Mouse (Mus musculus): ENCODE results near the gene Atp11a.

Gene Atp11a

DNA sequence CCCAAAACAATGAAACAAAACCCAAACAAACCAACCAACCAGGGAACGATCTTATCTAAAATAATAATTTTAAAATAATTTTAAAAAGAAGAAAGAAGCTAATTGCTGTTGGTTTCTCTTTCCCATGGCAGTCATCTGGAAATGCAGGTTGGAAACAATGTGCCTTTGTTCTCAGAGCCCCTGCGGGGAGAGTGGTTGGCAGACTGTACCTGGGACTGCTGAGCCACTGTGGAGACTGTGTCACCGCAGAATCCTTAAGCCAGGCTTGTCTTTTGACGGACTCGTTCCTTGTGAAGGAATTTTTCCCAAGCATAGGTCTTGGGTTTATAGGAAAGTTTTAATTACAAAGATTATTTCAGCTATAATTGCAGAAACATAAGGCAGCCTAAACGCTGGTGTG lies 59.6 kb downstream of the Atp11a start:
- no peak for DNase-seq (ENCODE audit: low spot score in 2 of 2)

DNA sequence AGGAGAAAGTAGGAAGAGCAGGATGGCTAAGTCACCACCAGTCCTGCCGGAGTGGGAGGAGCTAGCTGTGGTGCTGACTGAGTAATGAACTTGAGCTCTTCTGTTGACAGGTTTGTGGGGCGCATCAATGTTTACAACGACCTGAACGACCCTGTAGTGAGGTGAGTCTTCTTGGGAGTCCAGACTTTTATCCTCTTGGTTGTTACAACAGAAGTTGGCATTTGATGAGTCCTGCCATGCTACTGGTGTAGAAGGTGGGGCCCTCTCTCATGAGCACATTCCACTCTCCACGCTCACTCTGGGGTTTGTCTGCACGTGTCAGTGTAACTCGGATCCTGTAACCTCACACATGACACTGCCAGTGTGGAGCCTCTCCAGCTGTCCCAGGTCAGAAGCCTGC lies 66.1 kb downstream of the Atp11a start:
- DNase-seq (ENCODE audit: low spot score in 2 of 2) = no peak

DNA sequence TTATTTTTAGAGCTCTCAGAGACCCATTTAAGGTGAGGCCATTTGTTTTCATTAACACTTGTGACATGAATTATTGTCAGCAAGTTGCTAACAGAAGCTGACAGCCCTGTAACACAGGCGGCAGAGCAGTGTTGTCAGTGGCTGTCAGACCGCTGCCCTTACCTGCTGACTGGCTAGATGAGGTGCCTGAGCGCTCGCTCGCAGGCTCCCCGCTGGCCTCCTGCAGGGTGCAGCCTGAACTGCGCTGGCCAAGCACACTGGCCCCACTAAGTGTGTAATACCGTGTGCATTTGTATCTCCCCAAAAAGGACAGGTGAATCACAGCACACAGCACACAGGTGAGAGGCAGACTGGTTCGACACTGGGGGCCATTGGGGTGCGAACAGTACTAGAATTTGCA lies 67.7 kb downstream of the Atp11a start:
- no peak for DNase-seq (ENCODE audit: low spot score in 2 of 2)

DNA sequence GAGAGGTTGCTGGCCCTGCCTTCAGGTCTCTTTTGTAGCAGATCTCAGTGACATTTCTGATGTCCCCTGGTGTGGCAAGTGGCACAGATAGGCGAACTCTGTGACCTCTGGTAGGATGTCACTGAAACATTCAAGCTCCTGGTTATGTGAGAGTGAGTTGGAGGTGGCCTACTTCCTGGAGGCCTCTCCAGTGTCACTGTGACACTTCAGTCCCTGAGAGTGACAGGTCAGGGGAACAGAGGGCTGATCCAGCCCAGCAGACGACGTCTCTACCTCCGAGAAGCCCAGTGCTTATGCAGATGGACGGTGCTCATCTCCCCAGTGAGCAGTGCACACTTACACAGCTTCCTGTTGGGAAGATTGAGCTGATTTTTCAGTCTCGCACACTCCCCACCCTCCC lies 68.4 kb downstream of the Atp11a start:
- no peak for DNase-seq (ENCODE audit: low spot score in 2 of 2)

DNA sequence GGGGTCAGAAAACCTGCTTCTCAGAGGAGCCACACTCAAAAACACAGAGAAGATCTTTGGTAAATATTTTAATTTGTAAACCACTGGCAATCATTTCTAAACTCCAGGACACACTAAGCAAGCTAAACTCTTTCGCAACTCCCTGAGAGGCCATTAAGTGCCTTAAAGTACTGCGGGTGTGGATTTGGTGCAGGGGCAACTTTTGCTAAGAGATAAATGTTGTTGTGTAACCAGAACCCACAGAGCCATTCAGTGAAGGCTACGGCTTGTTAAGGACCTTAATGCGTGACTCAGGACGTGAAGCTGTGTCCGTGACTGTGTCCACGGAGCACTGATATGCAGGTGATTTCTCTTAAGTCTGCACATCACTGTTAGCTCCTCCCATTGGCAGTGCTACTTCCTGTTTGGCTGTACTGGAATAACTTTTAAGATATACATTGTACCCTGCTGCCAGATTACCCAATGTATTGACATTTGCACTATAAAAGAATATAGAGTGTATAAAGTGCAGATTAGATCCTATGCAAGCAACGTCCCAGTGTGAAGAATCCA lies 68.9 kb downstream of the Atp11a start:
- no peak for DNase-seq (ENCODE audit: low spot score in 2 of 2)

DNA sequence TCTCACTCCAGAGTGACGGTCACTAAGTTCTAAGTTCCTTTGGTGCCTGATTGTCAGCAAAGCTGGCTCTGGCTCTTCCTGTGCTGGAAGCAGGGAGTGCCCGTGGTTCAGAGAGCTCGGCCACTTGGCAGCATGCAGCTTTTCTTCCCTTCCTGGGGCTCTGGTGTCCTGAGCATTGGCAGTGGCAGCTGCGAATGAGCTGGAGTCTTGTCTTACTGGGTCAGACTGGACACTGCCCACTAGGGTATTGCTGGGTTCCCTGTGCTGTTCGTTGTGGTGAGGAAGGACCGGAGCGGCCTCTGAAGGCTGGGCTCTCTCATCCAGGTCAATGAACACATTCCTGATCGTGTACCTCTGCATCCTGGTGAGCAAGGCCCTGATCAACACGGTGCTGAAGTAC lies 70.3 kb downstream of the Atp11a start:
- DNase-seq (ENCODE audit: low spot score in 2 of 2) = no peak

DNA sequence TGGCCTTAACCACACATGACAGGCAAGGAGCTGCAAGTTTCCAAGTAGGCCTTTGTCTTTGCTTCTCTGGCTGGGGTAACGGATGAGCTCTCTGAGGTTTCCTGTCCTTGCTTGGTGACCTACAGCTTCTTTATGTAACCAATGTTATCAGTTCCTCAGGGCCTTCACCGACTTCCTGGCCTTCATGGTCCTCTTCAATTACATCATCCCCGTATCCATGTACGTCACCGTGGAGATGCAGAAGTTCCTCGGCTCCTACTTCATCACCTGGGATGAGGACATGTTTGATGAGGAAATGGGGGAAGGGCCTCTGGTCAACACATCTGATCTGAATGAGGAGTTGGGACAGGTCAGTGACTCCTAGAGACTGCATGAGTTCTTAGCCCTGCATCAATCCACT lies 71.5 kb downstream of the Atp11a start:
- DNase-seq (ENCODE audit: low spot score in 2 of 2) = no peak

- no peak for DNase-seq (ENCODE audit: low spot score in 2 of 2)
These were observed 72.6 kb downstream of the Atp11a start for GRCm38 (mm10) chr8:12829381-12829780.

GRCm38 (mm10) chr8:12831659-12832589 lies 75.1 kb downstream of the Atp11a start:
- DNase-seq (ENCODE audit: low spot score in 2 of 2) = no peak

DNA sequence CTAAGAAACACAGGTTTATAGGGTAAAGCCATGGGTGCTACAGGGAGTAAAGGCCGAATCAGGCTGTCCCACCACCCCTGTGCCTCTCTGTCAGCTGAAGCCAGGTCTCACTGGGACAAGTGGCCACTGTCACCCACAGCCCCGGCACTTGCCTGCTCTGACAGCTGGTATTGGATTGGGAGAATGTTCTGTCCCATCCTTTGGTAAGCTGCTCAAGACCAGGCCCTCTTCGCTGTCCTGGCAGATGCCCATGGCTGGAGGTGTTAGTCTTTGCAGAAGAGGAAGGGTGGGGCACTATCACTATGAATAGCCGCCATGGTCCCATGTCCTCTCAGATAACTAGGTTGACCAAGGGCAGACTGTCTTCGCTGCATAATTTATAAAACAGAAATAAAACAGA lies 76.8 kb downstream of the Atp11a start:
- no peak for DNase-seq (ENCODE audit: low spot score in 2 of 2)

GRCm38 (mm10) chr8:12840834-12841233 lies 84.0 kb downstream of the Atp11a start:
- no peak for DNase-seq (ENCODE audit: low spot score in 2 of 2)

- no peak for DNase-seq (ENCODE audit: low spot score in 2 of 2)
These were observed 85.7 kb downstream of the Atp11a start for GRCm38 (mm10) chr8:12842342-12842995.

GRCm38 (mm10) chr8:12844347-12844950 lies 87.6 kb downstream of the Atp11a start:
- no peak for DNase-seq (ENCODE audit: low spot score in 2 of 2)

- DNase-seq (ENCODE audit: low spot score in 2 of 2) = no peak
These were observed 89.6 kb downstream of the Atp11a start for GRCm38 (mm10) chr8:12846447-12846846.

- DNase-seq (ENCODE audit: low spot score in 2 of 2) = no peak
These were observed 94.4 kb downstream of the Atp11a start for GRCm38 (mm10) chr8:12851241-12851640.

GRCm38 (mm10) chr8:12856038-12856437 lies 99.2 kb downstream of the Atp11a start:
- no peak for DNase-seq (ENCODE audit: low spot score in 2 of 2)

DNA sequence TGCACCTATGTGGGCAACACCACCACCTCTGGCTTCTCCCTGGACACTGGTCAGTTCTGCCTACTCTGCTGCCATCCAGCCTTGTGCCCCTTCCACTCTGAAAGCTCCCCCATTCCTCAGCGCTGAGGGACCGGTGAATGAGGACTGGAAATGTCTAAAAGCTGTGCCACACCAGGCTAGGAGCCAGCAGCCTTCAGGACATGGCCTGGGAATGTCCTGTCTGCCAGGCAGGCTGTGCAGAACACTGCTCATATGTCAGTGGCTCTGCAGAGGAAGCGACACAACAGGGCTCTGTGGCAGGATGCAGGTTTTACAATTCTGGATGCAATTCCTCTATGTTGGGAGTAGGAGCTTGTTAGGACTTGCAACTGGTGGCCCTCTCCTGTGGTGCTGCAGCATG lies 106.2 kb downstream of the Atp11a start:
- DNase-seq (ENCODE audit: low spot score in 2 of 2) = no peak

- no peak for DNase-seq (ENCODE audit: low spot score in 2 of 2)
These were observed 106.8 kb downstream of the Atp11a start for GRCm38 (mm10) chr8:12863608-12864007.

- DNase-seq (ENCODE audit: low spot score in 2 of 2) = no peak
These were observed 109.0 kb downstream of the Atp11a start for GRCm38 (mm10) chr8:12865790-12866189.

DNA sequence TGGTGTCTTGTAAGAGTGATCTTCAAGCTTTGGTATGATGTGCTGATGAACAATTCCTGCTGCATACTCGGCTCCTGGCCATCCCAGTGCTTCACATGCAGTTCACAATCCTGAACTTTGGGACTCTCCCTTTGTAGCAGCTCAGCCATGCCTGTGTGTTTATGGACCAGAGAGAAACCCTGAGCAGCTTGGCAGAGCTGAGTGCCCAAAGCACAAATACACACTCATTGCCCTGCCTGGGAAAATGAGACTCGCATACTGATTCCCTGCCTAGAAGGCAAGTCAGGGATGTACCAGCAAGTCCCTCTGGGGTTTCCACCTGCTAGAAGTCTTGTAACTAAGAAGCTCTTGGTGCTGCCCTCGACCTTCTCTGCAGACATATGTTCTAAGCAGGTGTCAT lies 112.8 kb downstream of the Atp11a start:
- DNase-seq (ENCODE audit: low spot score in 2 of 2) = no peak

DNA sequence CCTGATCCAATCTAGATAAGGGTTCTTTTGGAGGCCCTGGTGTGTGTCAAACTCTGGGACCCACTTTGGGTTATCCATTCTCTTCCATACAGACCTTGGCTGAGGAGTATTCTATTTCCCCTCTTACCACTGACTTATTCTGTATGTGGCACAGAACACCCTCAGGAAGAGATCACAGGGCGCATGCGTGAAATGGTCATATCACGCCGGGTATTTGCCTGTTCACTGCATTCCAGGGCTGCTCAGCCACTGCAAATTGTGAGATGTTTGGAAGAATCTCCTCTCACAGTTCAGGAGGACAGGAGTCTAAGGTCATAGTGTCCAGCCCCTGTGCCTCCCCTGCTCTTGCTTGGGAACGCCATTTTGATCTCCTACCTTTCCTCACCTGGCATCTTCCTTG lies 113.8 kb downstream of the Atp11a start:
- DNase-seq (ENCODE audit: low spot score in 2 of 2) = no peak

GRCm38 (mm10) chr8:12871461-12871860 lies 114.6 kb downstream of the Atp11a start:
- no peak for DNase-seq (ENCODE audit: low spot score in 2 of 2)

- no peak for DNase-seq (ENCODE audit: low spot score in 2 of 2)
These were observed 116.2 kb downstream of the Atp11a start for GRCm38 (mm10) chr8:12872983-12873356.

All from left cerebral cortex, adult 9 months (tissue).